Mouse (Mus musculus) stomach, adult 2 months (tissue): ENCODE results near the gene Wnt4. TPM values are rescaled to one million over a fixed set of nuclear protein-coding genes. Genes with fewer than 3 reads are reported as not detected.

Experiments used
- polyA plus RNA-seq: library from polyadenylated mRNA; depleted of rRNA; stranded (reverse); fragments of >200 nt; gene quantifications from 2 replicates; pipeline ENCODE4 v1.2.3, GENCODE M21; 2012; rRNA removed

Gene Wnt4
- polyA plus RNA-seq, result 9.6 and 13.1 TPM in 2 replicates

GRCm38 (mm10) chr4:137277166-137277513, at the start of gene Wnt4:
Gene Wnt4 (plus strand): TSS chr4:137277489.

Other genes starting within 250 kb of the Wnt4 start
- 2.9 and 3.9 TPM in 2 replicates for gene Zbtb40, start 228.7 kb upstream of the Wnt4 start, polyA plus RNA-seq
- gene Cdc42, start 80.2 kb downstream of the Wnt4 start, polyA plus RNA-seq, result 8.3 and 11.2 TPM in 2 replicates
- not detected in 2 replicates for gene Cela3a, start 132.3 kb downstream of the Wnt4 start, polyA plus RNA-seq
- gene Cela3b, start 153.1 kb downstream of the Wnt4 start, polyA plus RNA-seq, result 0.79 and 0.88 TPM in 2 replicates
- gene 1700013G24Rik, start 175.8 kb downstream of the Wnt4 start, polyA plus RNA-seq, result not detected in 2 replicates
- 60.9 and 62.5 TPM in 2 replicates for gene Hspg2, start 191.3 kb downstream of the Wnt4 start, polyA plus RNA-seq